Mouse (Mus musculus) heart, postnatal 0 days (tissue): ENCODE results near the gene Nrip1.

Source experiments
- CTCF ChIP-seq: IDR thresholded peaks from 2 replicates; pipeline ENCODE4 v1.5.1; 2016; ENCODE audit warnings: antibody characterized with exemption, control low read depth, low read depth
- EP300 ChIP-seq: IDR thresholded peaks from 2 replicates; pipeline ENCODE4 v1.6.1; 2016; ENCODE audit warnings: antibody characterized with exemption, low read depth

GRCm38 (mm10) chr16:76377211-76377610 is 3.6 kb upstream of the Nrip1 start:
- TF ChIP-seq CTCF (no peak), EP300 (no peak)
